Mouse (Mus musculus) olfactory bulb, adult 2 months (tissue): Measurements from ENCODE around the gene Zfp672.

Experiments
- CTCF ChIP-seq: fragments of 200-500 bp; IDR thresholded peaks from 2 replicates; pipeline ENCODE4 v1.5.1; 2012; ENCODE audit warnings: low read depth, mild to moderate bottlenecking, low read length, moderate library complexity; ENCODE audit not compliant: insufficient read depth
- POLR2A ChIP-seq: fragments of 200-500 bp; IDR thresholded peaks from 2 replicates; pipeline ENCODE4 v1.6.1; 2012; ENCODE audit warnings: mild to moderate bottlenecking, low read depth, low read length, moderate library complexity; ENCODE audit not compliant: insufficient read depth

DNA sequence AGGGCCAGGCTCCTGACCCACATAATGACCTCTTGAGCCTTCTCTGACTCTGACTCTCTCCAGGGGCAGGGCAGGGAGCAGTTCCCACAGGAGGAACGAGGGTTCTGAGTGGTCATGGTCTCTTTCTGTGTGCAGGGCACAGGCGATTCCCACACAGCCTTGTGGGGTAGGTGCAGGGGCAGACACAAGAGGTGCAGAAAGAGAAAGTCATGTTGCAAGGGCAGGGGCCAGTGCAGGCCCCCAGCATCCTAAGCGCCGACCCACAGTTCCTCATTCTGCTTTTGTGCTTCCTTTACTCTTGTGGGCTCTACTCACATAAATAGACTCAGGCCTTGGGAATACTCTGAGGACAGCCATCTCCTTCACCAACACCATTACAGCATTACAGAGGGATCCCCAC is 54.4 kb downstream of the Zfp672 start:
- TF ChIP-seq POLR2A (no peak), CTCF (no peak)
